8 mouse cellular contexts compared by ENCODE assay signal in the genomic region with DNA sequence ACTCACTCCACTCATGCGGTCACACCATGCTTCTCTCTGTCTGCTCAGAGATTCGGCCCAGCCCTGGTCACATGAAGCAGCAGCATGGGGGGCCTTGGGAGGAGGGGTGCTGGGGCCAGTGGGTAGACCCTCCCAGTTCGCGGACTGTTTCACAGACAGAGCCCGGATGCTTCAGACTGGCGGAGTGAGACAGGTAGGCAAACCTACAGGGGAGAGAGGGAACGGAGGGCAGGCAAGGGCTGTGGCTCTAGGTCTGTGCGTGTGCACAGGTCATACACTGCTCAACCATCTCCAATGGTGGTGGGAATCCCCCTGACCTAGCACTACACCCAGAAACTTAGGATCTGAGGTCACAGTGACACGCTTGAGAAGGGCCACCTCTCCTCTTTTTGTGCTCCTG. TPM values are rescaled to one million over a fixed set of nuclear protein-coding genes. Genes with fewer than 3 reads are reported as not detected.
DNase-seq lines count a peak whose midpoint lies in the region; ATAC-seq lines count a peak whose summit lies in the region.

No protein-coding gene starts in this region.

- 0 out of 2 replicates have a peak, but pooled peaks cover 4% of the 10 kb centered on the region for H3K27me3 ChIP-seq in forebrain, embryonic 16.5 days (replicated peaks; ENCODE audit: control insufficient read depth, insufficient read depth, low read length)
- H3K27me3 ChIP-seq in liver, embryonic 12.5 days (replicated peaks), result peaks cover 100% of the 10 kb centered on the region

- peak overlapping the region; percentile 69 for H3K4me2 ChIP-seq in forebrain, embryonic 16.5 days (ENCODE audit: low read length)
- peak overlapping the region; percentile 69 for H3K4me2 ChIP-seq in liver, embryonic 12.5 days

- H3K9me3 ChIP-seq in forebrain, embryonic 16.5 days (ENCODE audit: control insufficient read depth, low read length), result no peaks in the 10 kb centered on the region
- H3K9me3 ChIP-seq in liver, embryonic 12.5 days (replicated peaks), result no peaks in the 10 kb centered on the region

- ATAC-seq in CD4-positive, CD25-positive, alpha-beta regulatory T cell, adult 4 months, result peak; percentile 52
- peak; percentile 63 for ATAC-seq in forebrain, embryonic 16.5 days
- peak; percentile 66 for ATAC-seq in liver, embryonic 12.5 days

- peak; percentile 58 for DNase-seq in cerebellum, adult 9-11 months
- no peak for DNase-seq in cerebellum, postnatal 14 days
- DNase-seq in retina, postnatal 1 day, result peak; percentile 60
- DNase-seq in embryo, embryonic 10.5 days (ENCODE audit: low spot score), result no peak
- no peak for DNase-seq in right cerebral cortex, postnatal 14 days

- peaks cover 12% of the 10 kb centered on the region for H3K4me1 ChIP-seq in forebrain, embryonic 16.5 days (replicated peaks; ENCODE audit: control insufficient read depth, insufficient read depth, low read length)
- H3K4me1 ChIP-seq in liver, embryonic 12.5 days, result peaks cover 15% of the 10 kb centered on the region

- H3K36me3 ChIP-seq in forebrain, embryonic 16.5 days (ENCODE audit: control insufficient read depth, insufficient read depth), result no peaks in the 10 kb centered on the region
- H3K36me3 ChIP-seq in liver, embryonic 12.5 days, result no peaks in the 10 kb centered on the region

- H3K9ac ChIP-seq in forebrain, embryonic 16.5 days (replicated peaks; ENCODE audit: low read depth, low read length), result peak overlapping the region; percentile 54
- H3K9ac ChIP-seq in liver, embryonic 12.5 days, result peak overlapping the region; percentile 37; the same call in 1 of the 2 replicates

- peak overlapping the region; percentile 50 for H3K4me3 ChIP-seq in forebrain, embryonic 16.5 days (replicated peaks; ENCODE audit: low read length)
- H3K4me3 ChIP-seq in liver, embryonic 12.5 days, result peak overlapping the region; percentile 44

- no peak overlapping the region for H3K27ac ChIP-seq in forebrain, embryonic 16.5 days (ENCODE audit: low read length)
- no peak overlapping the region for H3K27ac ChIP-seq in liver, embryonic 12.5 days

- 20% methylated on average over 9 of the region's 9 CpGs for WGBS in forebrain, embryonic 16.5 days
- 22% methylated on average over 9 of the region's 9 CpGs for WGBS in liver, embryonic 12.5 days (ENCODE audit: insufficient replicate concordance)

RNA-seq across cellular contexts. Expression of gene Fosb, which starts 9.6 kb away (rescaled TPM):
- 1 to 10 TPM in 1 of 2 experiments, under 1 TPM in 1; 0.35 to 2.7 TPM for polyA plus RNA-seq in CD4-positive, CD25-positive, alpha-beta regulatory T cell, adult 4 months (2017; shearing (Covaris generic))
- polyA plus RNA-seq in forebrain, embryonic 16.5 days (2015; fragmentation: Nextera tagmentation; extraction: Ambion mirVana), result 0.05 and 0.10 TPM in 2 replicates
- polyA plus RNA-seq in liver, embryonic 12.5 days (2016; fragmentation: Nextera tagmentation; extraction: Ambion mirVana), result 0.04 and 0.05 TPM in 2 replicates

RNA-seq across cellular contexts. Expression of gene Ercc1, which starts 25.1 kb away (rescaled TPM):
- polyA plus RNA-seq in CD4-positive, CD25-positive, alpha-beta regulatory T cell, adult 4 months (2017; shearing (Covaris generic)), result 10 to 100 TPM; 71.2 to 78.1 TPM
- 79.3 and 85.9 TPM in 2 replicates for polyA plus RNA-seq in forebrain, embryonic 16.5 days (2015; fragmentation: Nextera tagmentation; extraction: Ambion mirVana)
- 25.8 and 31.5 TPM in 2 replicates for polyA plus RNA-seq in liver, embryonic 12.5 days (2016; fragmentation: Nextera tagmentation; extraction: Ambion mirVana)

RNA-seq across cellular contexts. Expression of gene Rtn2, which starts 37.0 kb away (rescaled TPM):
- polyA plus RNA-seq in CD4-positive, CD25-positive, alpha-beta regulatory T cell, adult 4 months (2017; shearing (Covaris generic)), result not detected
- 127 and 128 TPM in 2 replicates for polyA plus RNA-seq in forebrain, embryonic 16.5 days (2015; fragmentation: Nextera tagmentation; extraction: Ambion mirVana)
- polyA plus RNA-seq in liver, embryonic 12.5 days (2016; fragmentation: Nextera tagmentation; extraction: Ambion mirVana), result 5.1 and 5.6 TPM in 2 replicates

RNA-seq across cellular contexts. Expression of gene Ppm1n, which starts 39.6 kb away (rescaled TPM):
- polyA plus RNA-seq in CD4-positive, CD25-positive, alpha-beta regulatory T cell, adult 4 months (2017; shearing (Covaris generic)), result 1 to 10 TPM; 1.7 to 2.1 TPM
- 0.39 and 0.61 TPM in 2 replicates for polyA plus RNA-seq in forebrain, embryonic 16.5 days (2015; fragmentation: Nextera tagmentation; extraction: Ambion mirVana)
- polyA plus RNA-seq in liver, embryonic 12.5 days (2016; fragmentation: Nextera tagmentation; extraction: Ambion mirVana), result not detected in 2 replicates

RNA-seq across cellular contexts. Expression of gene Cd3eap, which starts 39.8 kb away (rescaled TPM):
- 10 to 100 TPM; 15.8 to 17.6 TPM for polyA plus RNA-seq in CD4-positive, CD25-positive, alpha-beta regulatory T cell, adult 4 months (2017; shearing (Covaris generic))
- polyA plus RNA-seq in forebrain, embryonic 16.5 days (2015; fragmentation: Nextera tagmentation; extraction: Ambion mirVana), result 23.1 and 26.4 TPM in 2 replicates
- 19.5 and 19.9 TPM in 2 replicates for polyA plus RNA-seq in liver, embryonic 12.5 days (2016; fragmentation: Nextera tagmentation; extraction: Ambion mirVana)

Comparison
In these comparisons a context has a peak if more than half of its experiments do, and no peak if none do; other contexts are left out.
1. DNase-seq: peak in cerebellum, adult 9-11 months (single experiment) and retina, postnatal 1 day (single experiment); none in cerebellum, postnatal 14 days (0 of 2), embryo, embryonic 10.5 days (single experiment) and right cerebral cortex, postnatal 14 days (single experiment).
2. RNA of gene Rtn2, which starts 37.0 kb away (polyA plus RNA-seq): 127 to 128 TPM in forebrain, embryonic 16.5 days; 5.1 to 5.6 TPM in liver, embryonic 12.5 days and not detected in CD4-positive, CD25-positive, alpha-beta regulatory T cell, adult 4 months; every median in the first group is over 10 times any median in the second.
3. Peak in every context shown above with its lines, with median percentiles within 50 percentile points of each other: ATAC-seq.